ENCODE assay signal across 9 mouse cellular contexts in genomic region chr7:49120935-49121691, GRCm38 (mm10).
A peak's percentile ranks its signal among the peaks of the same experiment; 100 is the strongest.
DNase-seq lines count a peak whose midpoint lies in the region; ATAC-seq and TF ChIP-seq lines count a peak whose summit lies in the region.
"Had no signal": no experiment of that assay in that cellular context is flagged by ENCODE, and none has a peak within 500 bp of the region (broad histone marks: within the 10 kb centered on the region; RNA-seq: fewer than 3 reads in every experiment).

No protein-coding gene starts in this region.

- no peaks in the 10 kb centered on the region for H3K27me3 ChIP-seq in hindbrain, embryonic 11.5 days (ENCODE audit: control insufficient read depth, insufficient read depth, low read length)
- 0 out of 2 replicates have a peak, but pooled peaks cover 3% of the 10 kb centered on the region for H3K27me3 ChIP-seq in lung, postnatal 0 days (replicated peaks; ENCODE audit: insufficient read depth, low read length)

- H3K36me3 ChIP-seq in hindbrain, embryonic 11.5 days (ENCODE audit: control insufficient read depth, insufficient read depth, low read length) = no peaks in the 10 kb centered on the region
- H3K36me3 ChIP-seq in lung, postnatal 0 days (ENCODE audit: insufficient read depth, low read length) = no peaks in the 10 kb centered on the region

- no peaks in the 10 kb centered on the region for H3K9me3 ChIP-seq in hindbrain, embryonic 11.5 days (ENCODE audit: control insufficient read depth, low read length)
- no peaks in the 10 kb centered on the region for H3K9me3 ChIP-seq in lung, postnatal 0 days (ENCODE audit: low read length)

- H3K27ac ChIP-seq in hindbrain, embryonic 11.5 days (ENCODE audit: low read depth, low read length) = peak overlapping the region; percentile 34; the same call in 1 of the 2 replicates
- no peak overlapping the region for H3K27ac ChIP-seq in lung, postnatal 0 days (ENCODE audit: low read length)

- peak overlapping the region; percentile 37; the same call in 1 of the 2 replicates for H3K4me2 ChIP-seq in hindbrain, embryonic 11.5 days (replicated peaks; ENCODE audit: low read depth, low read length)
- H3K4me2 ChIP-seq in lung, postnatal 0 days (replicated peaks; ENCODE audit: low read depth, low read length) = no peak overlapping the region

- no peak for TF ChIP-seq EP300 in lung, postnatal 0 days (IDR thresholded peaks at IDR 0.05)

- ATAC-seq in hindbrain, embryonic 11.5 days (ENCODE audit: low FRiP score) = peak; percentile 67
- peak; percentile 71 for ATAC-seq in lung, postnatal 0 days

- peak overlapping the region; percentile 17; the same call in 1 of the 2 replicates for H3K9ac ChIP-seq in hindbrain, embryonic 11.5 days (ENCODE audit: low read depth, low read length)
- H3K9ac ChIP-seq in lung, postnatal 0 days (replicated peaks; ENCODE audit: low read depth) = no peak overlapping the region

- H3K4me3 ChIP-seq in hindbrain, embryonic 11.5 days (ENCODE audit: low read depth, low read length) = no peak overlapping the region
- H3K4me3 ChIP-seq in lung, postnatal 0 days (ENCODE audit: low read depth, low read length) = no peak overlapping the region
- H3K4me3 ChIP-seq: myocyte had no signal

- peak; percentile 90 for TF ChIP-seq CTCF in lung, postnatal 0 days (IDR thresholded peaks at IDR 0.05)

- H3K4me1 ChIP-seq in hindbrain, embryonic 11.5 days (replicated peaks; ENCODE audit: control insufficient read depth, insufficient read depth, low read length) = peaks cover 17% of the 10 kb centered on the region
- 0 out of 2 replicates have a peak, but pooled peaks cover 6% of the 10 kb centered on the region for H3K4me1 ChIP-seq in lung, postnatal 0 days (ENCODE audit: insufficient read depth, low read depth, low read length)

- WGBS in hindbrain, embryonic 11.5 days = 39% methylated on average over 20 of the region's 20 CpGs
- 29% methylated on average over 20 of the region's 20 CpGs for WGBS in lung, postnatal 0 days

- DNase-seq in MN1 (ENCODE audit: low spot score) = peak; percentile 14
- peak; percentile 91 for DNase-seq in cerebellum, adult 9-11 months
- DNase-seq in frontal cortex, postnatal 10 days (ENCODE audit: low spot score in 2 of 2) = peak; percentile 72 to 89
- peak; percentile 91 for DNase-seq in hindbrain, embryonic 11.5 days (ENCODE audit: low spot score)
- peak; percentile 83 for DNase-seq in layer of hippocampus, adult 9-11 months
- peak; percentile 89 for DNase-seq in lung, postnatal 0 days (ENCODE audit: low spot score)
- DNase-seq in retina, embryonic 14.5 days (ENCODE audit: low spot score) = peak; percentile 93
- DNase-seq in thymus, postnatal 36 days = peak; percentile 71 to 77

Comparison
In these comparisons a context has a peak if more than half of its experiments do, and no peak if none do; other contexts are left out.
1. DNase-seq: peak in every context shown above with its lines; median percentile 93 in retina, embryonic 14.5 days; 91 in cerebellum, adult 9-11 months; 91 in hindbrain, embryonic 11.5 days; 89 in lung, postnatal 0 days; 83 in layer of hippocampus, adult 9-11 months; 80 in frontal cortex, postnatal 10 days; 74 in thymus, postnatal 36 days; 14 in MN1.